Mouse (Mus musculus) limb, embryonic 15.5 days (tissue): ENCODE data around the gene Itga9. TPM values are rescaled to one million over a fixed set of nuclear protein-coding genes. Genes with fewer than 3 reads are reported as not detected.
A peak's percentile ranks its signal among the peaks of the same experiment; 100 is the strongest.

Experiments used
- ATAC-seq: fragments of 200-750 bp; cut with Nextera tagmentation; 2 replicates; pipeline ENCODE4 v1.8.0; 2017; ENCODE audit warnings: low read depth, moderate TSS enrichment; ENCODE audit not compliant: insufficient number of reproducible peaks, low FRiP score, low TSS enrichment
- H3K27ac ChIP-seq: fragments of 300-500 bp; sonication (generic); 2 replicates; pipeline ENCODE4 v1.5.1; 2015; ENCODE audit warnings: moderate library complexity, mild to moderate bottlenecking, inconsistent platforms
- H3K27me3 ChIP-seq: fragments of 300-500 bp; sonication (generic); 2 replicates; pipeline ENCODE4 v1.6.1; 2015; ENCODE audit warnings: inconsistent platforms
- H3K36me3 ChIP-seq: fragments of 300-500 bp; sonication (generic); 2 replicates; pipeline ENCODE4 v1.6.1; 2015; ENCODE audit warnings: inconsistent platforms
- H3K4me1 ChIP-seq: fragments of 300-500 bp; sonication (generic); 2 replicates; pipeline ENCODE4 v1.6.1; 2015; ENCODE audit warnings: inconsistent platforms
- H3K4me2 ChIP-seq: fragments of 300-500 bp; sonication (generic); 2 replicates; pipeline ENCODE4 v1.6.1; 2015; ENCODE audit warnings: mild to moderate bottlenecking, inconsistent platforms
- H3K4me3 ChIP-seq: fragments of 300-500 bp; sonication (generic); 2 replicates; pipeline ENCODE4 v1.5.1; 2015; ENCODE audit warnings: mild to moderate bottlenecking, inconsistent platforms
- H3K9ac ChIP-seq: fragments of 300-500 bp; sonication (generic); 2 replicates; pipeline ENCODE4 v1.6.1; 2015; ENCODE audit warnings: inconsistent platforms
- H3K9me3 ChIP-seq: fragments of 300-500 bp; sonication (generic); 2 replicates; pipeline ENCODE4 v1.6.1; 2016; ENCODE audit warnings: inconsistent platforms
- WGBS: fragments of 180-500 bp; shearing (Covaris S2); methylation state at CpG from one replicate; pipeline ENCODE4 v1.1.7; 2015; 5-methylcytosine and 5-hydroxymethylcytosine counted together
- polyA plus RNA-seq: library from polyadenylated mRNA; unstranded; fragments of >200 nt; fragmentation: Nextera tagmentation; extraction: Ambion mirVana; gene quantifications from 2 replicates; pipeline ENCODE4 v1.2.1, GENCODE M21; 2015

Gene Itga9
- 6.1 and 9.9 TPM in 2 replicates for polyA plus RNA-seq

- Histone ChIP-seq H3K4me1 (peaks cover 26% of the 10 kb centered on the region), H3K4me2 (peak within 1 kb of the TSS; percentile 89)
Measured at GRCm38 (mm10) chr9:118606148-118606816, at the start of gene Itga9. Gene Itga9, plus strand, starts transcription at chr9:118606690.

DNA sequence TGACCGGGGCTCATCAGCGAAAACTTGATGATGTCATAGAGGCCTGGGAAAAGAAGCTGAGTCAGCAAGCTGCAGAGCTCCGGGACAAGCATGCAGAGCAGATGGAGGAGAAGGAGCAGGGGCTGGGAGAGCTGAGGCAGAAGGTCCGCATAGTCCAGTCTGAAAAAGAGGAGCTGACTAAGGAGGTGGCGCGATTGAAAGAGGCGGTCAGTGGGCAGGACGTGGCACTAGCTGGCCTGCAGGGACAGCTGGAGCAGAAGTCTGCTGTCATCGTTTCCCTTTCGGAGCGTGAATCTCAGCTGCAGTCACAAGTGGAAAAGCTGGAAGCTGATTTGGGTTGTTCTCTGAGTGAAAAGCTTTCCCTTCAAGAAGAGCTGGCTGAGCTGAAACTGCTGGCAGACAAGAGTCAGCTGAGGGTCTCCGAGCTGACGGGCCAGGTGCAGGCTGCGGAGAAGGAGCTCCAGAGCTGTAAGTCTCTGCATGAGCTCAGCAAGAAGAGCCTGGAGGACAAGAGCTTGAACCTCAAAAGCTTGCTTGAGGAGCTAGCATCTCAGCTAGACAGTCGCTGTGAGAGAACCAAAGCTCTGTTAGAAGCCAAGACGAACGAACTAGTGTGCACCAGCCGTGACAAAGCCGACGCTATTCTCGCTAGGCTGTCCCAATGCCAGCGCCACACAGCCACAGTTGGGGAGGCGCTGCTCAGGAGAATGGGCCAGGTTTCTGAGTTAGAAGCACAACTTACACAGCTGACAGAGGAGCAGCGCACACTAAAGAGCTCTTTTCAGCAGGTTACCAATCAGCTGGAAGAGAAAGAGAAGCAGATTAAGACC, 49.3 kb upstream of the Itga9 start:
- Histone ChIP-seq H3K4me2 (no peak overlapping the region), H3K27ac (no peak overlapping the region), H3K9me3 (no peaks in the 10 kb centered on the region), H3K4me3 (no peak overlapping the region), H3K36me3 (peaks cover 87% of the 10 kb centered on the region), H3K9ac (no peak overlapping the region), H3K27me3 (no peaks in the 10 kb centered on the region), H3K4me1 (no peaks in the 10 kb centered on the region)
- 85% methylated on average over 24 of the region's 24 CpGs for WGBS
- ATAC-seq: no peak

More at GRCm38 (mm10) chr9:118606148-118606816, at the start of gene Itga9:
- Histone ChIP-seq H3K27ac (peak within 1 kb of the TSS; percentile 59), H3K27me3 (no peaks in the 10 kb centered on the region), H3K36me3 (no peaks in the 10 kb centered on the region), H3K9ac (peak within 1 kb of the TSS; percentile 87), H3K9me3 (no peaks in the 10 kb centered on the region), H3K4me3 (peak within 1 kb of the TSS; percentile 73)
- 10% methylated on average over 40 of the region's 42 CpGs for whole genome bisulfite sequencing
- peak; percentile 73 for ATAC-seq

DNA sequence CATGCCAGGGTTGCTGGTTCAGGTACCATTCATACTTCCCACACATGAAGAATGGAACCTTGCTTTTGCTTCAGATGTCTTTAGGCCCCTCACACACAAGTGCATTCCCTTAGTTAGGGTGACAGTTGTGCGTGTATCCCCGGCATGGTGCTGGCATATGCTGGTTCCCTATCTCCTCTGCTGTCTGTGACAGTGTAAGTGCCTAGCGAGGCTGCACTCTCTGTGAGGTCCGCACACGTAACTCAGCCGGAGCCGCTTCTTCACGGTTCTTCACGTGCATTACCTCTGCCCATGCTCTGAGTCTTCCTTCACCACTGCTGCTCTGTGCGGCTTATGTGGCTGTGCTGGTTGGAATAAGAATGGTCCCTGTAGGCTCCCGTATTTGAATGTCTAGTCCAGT, 43.1 kb upstream of the Itga9 start:
- WGBS: 95% methylated on average over 11 of the region's 11 CpGs
- Histone ChIP-seq H3K27ac (no peak overlapping the region), H3K36me3 (peaks cover 93% of the 10 kb centered on the region), H3K9ac (no peak overlapping the region), H3K27me3 (no peaks in the 10 kb centered on the region), H3K4me1 (no peaks in the 10 kb centered on the region), H3K9me3 (no peaks in the 10 kb centered on the region), H3K4me2 (no peak overlapping the region), H3K4me3 (no peak overlapping the region)
- no peak for ATAC-seq

- WGBS: 89% methylated on average over 7 of the region's 7 CpGs
- H3K27me3 ChIP-seq: no peaks in the 10 kb centered on the region
- no peak for ATAC-seq
- H3K4me2 ChIP-seq: no peak overlapping the region
- peaks cover 90% of the 10 kb centered on the region for H3K36me3 ChIP-seq
- H3K4me3 ChIP-seq: no peak overlapping the region
- H3K4me1 ChIP-seq: no peaks in the 10 kb centered on the region
- H3K9me3 ChIP-seq: no peaks in the 10 kb centered on the region
- H3K9ac ChIP-seq: no peak overlapping the region
- H3K27ac ChIP-seq: no peak overlapping the region
Measured at GRCm38 (mm10) chr9:118563866-118564265, 42.6 kb upstream of the Itga9 start.

DNA sequence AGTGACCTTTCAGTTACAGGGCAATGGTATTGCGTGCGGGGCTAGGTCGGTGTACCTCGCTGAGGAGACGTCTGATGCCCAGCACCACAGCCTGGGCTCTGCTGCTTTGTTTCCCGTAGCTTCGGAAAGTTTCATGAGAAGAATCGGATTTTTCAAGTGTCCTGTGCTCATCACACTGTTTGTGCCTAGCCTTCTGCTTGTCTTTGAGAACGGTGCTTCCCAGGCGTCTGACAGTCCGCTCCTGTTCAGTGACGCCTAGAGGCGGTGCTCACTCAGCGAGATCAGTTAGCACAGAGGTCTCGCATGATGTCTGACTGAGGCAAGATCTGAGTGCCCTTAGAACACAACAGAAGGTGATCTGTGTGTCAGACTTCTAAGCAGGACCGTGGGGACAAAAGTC, 41.8 kb upstream of the Itga9 start:
- H3K9me3 ChIP-seq: no peaks in the 10 kb centered on the region
- ATAC-seq: no peak
- no peaks in the 10 kb centered on the region for H3K4me1 ChIP-seq
- no peak overlapping the region for H3K27ac ChIP-seq
- no peak overlapping the region for H3K9ac ChIP-seq
- no peak overlapping the region for H3K4me3 ChIP-seq
- no peaks in the 10 kb centered on the region for H3K27me3 ChIP-seq
- peaks cover 90% of the 10 kb centered on the region for H3K36me3 ChIP-seq
- WGBS: 89% methylated on average over 16 of the region's 16 CpGs
- H3K4me2 ChIP-seq: no peak overlapping the region

- H3K9ac ChIP-seq: no peak overlapping the region
- H3K36me3 ChIP-seq: peaks cover 79% of the 10 kb centered on the region
- H3K4me1 ChIP-seq: no peaks in the 10 kb centered on the region
- whole genome bisulfite sequencing: 85% methylated on average over 6 of the region's 6 CpGs
- no peaks in the 10 kb centered on the region for H3K9me3 ChIP-seq
- ATAC-seq: no peak
- H3K4me2 ChIP-seq: no peak overlapping the region
- H3K27me3 ChIP-seq: no peaks in the 10 kb centered on the region
- H3K4me3 ChIP-seq: no peak overlapping the region
- no peak overlapping the region for H3K27ac ChIP-seq
Measured at GRCm38 (mm10) chr9:118569328-118569727, 37.2 kb upstream of the Itga9 start.

GRCm38 (mm10) chr9:118570865-118571264, 35.6 kb upstream of the Itga9 start:
- H3K9ac ChIP-seq: no peak overlapping the region
- no peak overlapping the region for H3K27ac ChIP-seq
- no peak overlapping the region for H3K4me3 ChIP-seq
- H3K36me3 ChIP-seq: peaks cover 76% of the 10 kb centered on the region
- no peaks in the 10 kb centered on the region for H3K9me3 ChIP-seq
- no peaks in the 10 kb centered on the region for H3K27me3 ChIP-seq
- no peaks in the 10 kb centered on the region for H3K4me1 ChIP-seq
- no peak overlapping the region for H3K4me2 ChIP-seq
- ATAC-seq: no peak
- WGBS: 71% methylated on average over 4 of the region's 4 CpGs

DNA sequence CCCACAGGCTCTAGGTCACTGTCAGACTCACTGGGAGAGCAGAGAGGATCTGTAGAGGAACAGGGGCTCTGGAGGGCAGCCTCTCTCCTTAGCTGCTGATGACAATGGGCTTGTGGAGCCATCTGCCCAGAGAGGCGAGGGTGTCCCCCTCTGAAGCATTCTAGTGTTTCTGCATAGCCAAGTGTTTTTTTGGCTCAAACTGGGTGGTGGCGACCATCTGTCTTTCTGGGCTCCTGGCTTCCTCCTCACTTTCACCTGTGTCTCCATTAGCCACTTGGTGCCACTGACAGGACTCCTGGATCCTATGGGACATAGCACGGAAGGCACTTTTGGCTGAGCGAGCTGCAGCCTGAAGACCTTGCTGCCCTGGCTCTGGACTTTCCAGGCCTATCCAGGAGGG, 34.8 kb upstream of the Itga9 start:
- H3K4me3 ChIP-seq: no peak overlapping the region
- 79% methylated on average over 4 of the region's 4 CpGs for WGBS
- no peak for ATAC-seq

GRCm38 (mm10) chr9:118574911-118575310, 31.6 kb upstream of the Itga9 start:
- Histone ChIP-seq H3K27me3 (no peaks in the 10 kb centered on the region), H3K4me1 (no peaks in the 10 kb centered on the region), H3K9ac (no peak overlapping the region), H3K36me3 (peaks cover 71% of the 10 kb centered on the region), H3K4me3 (no peak overlapping the region), H3K9me3 (no peaks in the 10 kb centered on the region), H3K4me2 (no peak overlapping the region), H3K27ac (no peak overlapping the region)
- ATAC-seq: no peak
- 94% methylated on average over 5 of the region's 5 CpGs for WGBS

More for the DNA sequence above, 34.8 kb upstream of the Itga9 start:
- Histone ChIP-seq H3K27ac (no peak overlapping the region), H3K9ac (no peak overlapping the region), H3K36me3 (peaks cover 76% of the 10 kb centered on the region), H3K4me1 (no peaks in the 10 kb centered on the region), H3K27me3 (no peaks in the 10 kb centered on the region), H3K4me2 (no peak overlapping the region), H3K9me3 (no peaks in the 10 kb centered on the region)

DNA sequence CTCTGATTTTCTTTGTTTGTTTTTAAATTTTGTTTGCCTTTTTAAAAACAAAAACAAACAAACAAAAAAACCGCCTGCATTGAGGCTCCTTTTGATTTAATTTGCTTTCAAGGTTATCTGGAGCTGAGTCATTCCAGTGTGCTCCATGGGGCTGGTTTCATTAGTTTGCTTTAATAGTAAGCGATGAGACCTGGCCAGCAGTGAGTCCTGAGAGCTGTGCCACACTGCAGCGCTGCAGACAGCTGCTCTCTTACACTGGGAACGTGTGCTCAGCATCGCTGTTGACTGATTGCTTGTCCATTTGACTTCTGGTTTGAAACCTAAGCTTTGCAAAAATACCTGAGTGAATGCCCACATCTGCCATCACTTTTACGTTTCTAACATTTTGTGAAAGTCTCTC, 26.1 kb upstream of the Itga9 start:
- Histone ChIP-seq H3K4me1 (0 out of 2 replicates have a peak, but pooled peaks cover 2% of the 10 kb centered on the region), H3K4me3 (no peak overlapping the region), H3K9me3 (no peaks in the 10 kb centered on the region), H3K4me2 (no peak overlapping the region), H3K9ac (no peak overlapping the region), H3K27ac (no peak overlapping the region), H3K27me3 (no peaks in the 10 kb centered on the region), H3K36me3 (peaks cover 61% of the 10 kb centered on the region)
- WGBS: 70% methylated on average over 6 of the region's 6 CpGs
- no peak for ATAC-seq

- Histone ChIP-seq H3K9me3 (no peaks in the 10 kb centered on the region), H3K4me2 (no peak overlapping the region), H3K4me1 (0 out of 2 replicates have a peak, but pooled peaks cover 2% of the 10 kb centered on the region), H3K4me3 (no peak overlapping the region), H3K36me3 (peaks cover 47% of the 10 kb centered on the region), H3K27me3 (no peaks in the 10 kb centered on the region), H3K27ac (no peak overlapping the region), H3K9ac (no peak overlapping the region)
- WGBS: 64% methylated on average over 6 of the region's 6 CpGs
- ATAC-seq: no peak
Measured at GRCm38 (mm10) chr9:118582757-118583156, 23.7 kb upstream of the Itga9 start.

DNA sequence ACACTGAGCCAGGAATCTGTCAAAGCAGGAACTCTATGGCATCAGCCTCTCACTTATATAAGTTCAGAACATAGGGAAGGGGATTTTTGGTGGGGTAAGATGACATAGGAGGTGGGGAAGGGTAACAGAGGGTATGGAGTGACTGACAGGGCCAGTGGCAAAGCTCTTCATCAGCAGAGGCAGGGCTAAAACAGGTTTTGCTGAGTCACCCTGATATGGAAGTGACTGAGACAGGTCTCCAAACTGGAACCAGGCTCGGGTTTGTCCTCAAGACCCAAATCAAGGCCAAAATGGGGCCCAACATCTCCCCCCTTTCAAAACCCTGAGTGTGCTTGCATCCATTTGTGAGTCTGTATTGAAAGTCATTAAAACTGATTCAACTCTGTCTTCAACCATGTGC, 21.7 kb upstream of the Itga9 start:
- no peaks in the 10 kb centered on the region for H3K9me3 ChIP-seq
- H3K4me2 ChIP-seq: no peak overlapping the region
- WGBS: 82% methylated on average over 1 of the region's 1 CpGs
- H3K27me3 ChIP-seq: no peaks in the 10 kb centered on the region
- H3K36me3 ChIP-seq: peaks cover 34% of the 10 kb centered on the region
- ATAC-seq: no peak
- no peak overlapping the region for H3K9ac ChIP-seq
- H3K27ac ChIP-seq: no peak overlapping the region
- peaks cover 7% of the 10 kb centered on the region for H3K4me1 ChIP-seq
- H3K4me3 ChIP-seq: no peak overlapping the region
